Mouse (Mus musculus) T-cell, adult 2 months (primary cell): Measurements from ENCODE around the gene Ube2cbp.

ENCODE experiments used
- DNase-seq: peaks from one replicate; pipeline ENCODE4 v3.0.0; 2022; ENCODE audit warnings: low spot score

Ube2cbp gene

GRCm38 (mm10) chr9:86423331-86423730 lies 41.4 kb downstream of the Ube2cbp start:
- no peak for DNase-seq

- no peak for DNase-seq
Observed at GRCm38 (mm10) chr9:86419366-86419765, 45.4 kb downstream of the Ube2cbp start.

- DNase-seq: no peak
Observed at GRCm38 (mm10) chr9:86417971-86418370, 46.8 kb downstream of the Ube2cbp start.

- DNase-seq: no peak
Observed at GRCm38 (mm10) chr9:86395785-86396184, 69.0 kb downstream of the Ube2cbp start.

GRCm38 (mm10) chr9:86395012-86395411 lies 69.7 kb downstream of the Ube2cbp start:
- no peak for DNase-seq

- DNase-seq: no peak
Observed at GRCm38 (mm10) chr9:86393586-86394272, 71.0 kb downstream of the Ube2cbp start.

GRCm38 (mm10) chr9:86391467-86391866 lies 73.3 kb downstream of the Ube2cbp start:
- no peak for DNase-seq

- DNase-seq: no peak
Observed at GRCm38 (mm10) chr9:86390713-86391112, 74.0 kb downstream of the Ube2cbp start.

GRCm38 (mm10) chr9:86388538-86388937 lies 76.2 kb downstream of the Ube2cbp start:
- DNase-seq: no peak

GRCm38 (mm10) chr9:86376923-86377322 lies 87.8 kb downstream of the Ube2cbp start:
- no peak for DNase-seq

- peak; percentile 9 for DNase-seq
Observed at GRCm38 (mm10) chr9:86372783-86373567, 91.8 kb downstream of the Ube2cbp start.

- DNase-seq: no peak
Observed at GRCm38 (mm10) chr9:86369208-86369607, 95.5 kb downstream of the Ube2cbp start.

GRCm38 (mm10) chr9:86360536-86360935 lies 104.2 kb downstream of the Ube2cbp start:
- no peak for DNase-seq

- DNase-seq: no peak
Observed at GRCm38 (mm10) chr9:86355851-86356250, 108.9 kb downstream of the Ube2cbp start.

- no peak for DNase-seq
Observed at GRCm38 (mm10) chr9:86351491-86351890, 113.3 kb downstream of the Ube2cbp start.

GRCm38 (mm10) chr9:86336792-86337191 lies 128.0 kb downstream of the Ube2cbp start:
- DNase-seq: no peak

- DNase-seq: no peak
Observed at GRCm38 (mm10) chr9:86336361-86336760, 128.4 kb downstream of the Ube2cbp start.

GRCm38 (mm10) chr9:86335588-86335987 lies 129.2 kb downstream of the Ube2cbp start:
- no peak for DNase-seq

GRCm38 (mm10) chr9:86334357-86334756 lies 130.4 kb downstream of the Ube2cbp start:
- DNase-seq: no peak

GRCm38 (mm10) chr9:86330591-86330990 lies 134.2 kb downstream of the Ube2cbp start:
- DNase-seq: no peak

GRCm38 (mm10) chr9:86328270-86328669 lies 136.5 kb downstream of the Ube2cbp start:
- no peak for DNase-seq

GRCm38 (mm10) chr9:86327341-86327740 lies 137.4 kb downstream of the Ube2cbp start:
- no peak for DNase-seq

GRCm38 (mm10) chr9:86324772-86325171 lies 140.0 kb downstream of the Ube2cbp start:
- no peak for DNase-seq
